Mouse (Mus musculus) left cerebral cortex, postnatal 10 days (tissue): ENCODE results near the gene Fgf14. TPM values are rescaled to one million over a fixed set of nuclear protein-coding genes. Genes with fewer than 3 reads are reported as not detected.
"Not testable (repeated sequence)": the region's sequence is repeated elsewhere in the genome, so short reads cannot be mapped to it uniquely, and the experiment has no call there.

Experiments
- DNase-seq, 2 experiments: peaks; one replicate each; pipeline ENCODE4 v3.0.0; 2021 to 2022; ENCODE audit warnings: low spot score in 2 of 2, mixed read lengths in 1 of 2; ENCODE audit errors: extremely low spot score in 1 of 2
- intact Hi-C: fragments of 180-260 bp; cut with DNase I; formaldehyde crosslinking; loops from one replicate; pipeline ENCODE4 v1.15.1; 2025
- total RNA-seq, 2 experiments: library from RNA; stranded (reverse); gene quantifications; 2 replicates each; pipeline ENCODE4 v1.2.3; 2021

Gene Fgf14
- total RNA-seq, 2 experiments from 2014 or later, result 50.3 TPM

- intact Hi-C loops, result not testable (repeated sequence)
These were observed 643.6 kb downstream of the Fgf14 start for GRCm38 (mm10) chr14:124033302-124033701.

GRCm38 (mm10) chr14:124027886-124028670 is 648.8 kb downstream of the Fgf14 start:
- DNase-seq, result no peak
- intact Hi-C loops, result no loop called here

More at GRCm38 (mm10) chr14:124033302-124033701, 643.6 kb downstream of the Fgf14 start:
- not testable (repeated sequence) for DNase-seq

GRCm38 (mm10) chr14:123990591-123991195 is 686.2 kb downstream of the Fgf14 start:
- intact Hi-C loops, result no loop called here
- peak in 1 of 2 experiments; percentile 38 for DNase-seq

- intact Hi-C loops, result no loop called here
- no peak for DNase-seq
These were observed 708.9 kb downstream of the Fgf14 start for GRCm38 (mm10) chr14:123967996-123968395.

- intact Hi-C loops, result no loop called here
- DNase-seq, result no peak
These were observed 710.4 kb downstream of the Fgf14 start for GRCm38 (mm10) chr14:123966531-123966930.
